Mouse (Mus musculus): ENCODE measurements around the gene Ptprn2. TPM values are rescaled to one million over a fixed set of nuclear protein-coding genes. Genes with fewer than 3 reads are reported as not detected.
A peak's percentile ranks its signal among the peaks of the same experiment; 100 is the strongest.

The Ptprn2 gene
- polyA plus RNA-seq (2014; fragmentation: Nextera tagmentation; extraction: Ambion mirVana), result 17.1 and 24.7 TPM in 2 replicates

- peak within 1 kb of the TSS; percentile 70 for H3K4me3 ChIP-seq (ENCODE audit: low read depth, low read length)
- ATAC-seq (ENCODE audit: low read depth), result peak; percentile 92
- under 1% methylated on average over 66 of the region's 86 CpGs for WGBS
- 0 out of 2 replicates have a peak, but pooled peaks cover 7% of the 10 kb centered on the region for H3K4me1 ChIP-seq (ENCODE audit: control insufficient read depth, insufficient read depth, low read length)
- H3K27me3 ChIP-seq (ENCODE audit: control insufficient read depth, insufficient read depth, low read length), result no peaks in the 10 kb centered on the region
- peak within 1 kb of the TSS; percentile 93 for H3K27ac ChIP-seq (ENCODE audit: low read depth, low read length)
- H3K36me3 ChIP-seq (ENCODE audit: control insufficient read depth, insufficient read depth, low read length), result no peaks in the 10 kb centered on the region
- peak within 1 kb of the TSS; percentile 80 for H3K4me2 ChIP-seq (ENCODE audit: low read depth, low read length)
- peak within 1 kb of the TSS; percentile 88 for H3K9ac ChIP-seq (replicated peaks; ENCODE audit: low read depth, low read length)
- H3K9me3 ChIP-seq (ENCODE audit: control insufficient read depth, low read length), result no peaks in the 10 kb centered on the region
These were observed at the start of gene Ptprn2 for GRCm38 (mm10) chr12:116485591-116486403. Ptprn2 (plus strand) TSS chr12:116485720.

DNA sequence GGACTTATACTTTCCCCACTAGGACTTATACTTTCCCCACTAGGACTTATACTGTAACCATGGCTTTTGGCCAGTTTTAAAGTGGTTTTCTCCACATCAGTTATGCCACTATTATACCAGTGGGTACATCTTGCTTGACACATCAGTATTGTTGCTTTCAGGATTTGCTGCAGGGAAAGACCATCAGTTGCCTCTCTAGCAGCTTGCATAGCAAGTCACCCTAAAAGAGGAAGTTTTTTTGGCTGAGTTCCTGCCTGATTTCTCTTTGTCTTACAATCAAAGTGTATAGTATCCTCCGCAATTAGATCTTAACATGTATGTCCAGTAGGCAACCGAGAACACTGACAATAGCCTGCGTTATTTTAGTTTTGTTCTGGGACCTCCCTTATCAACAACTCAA is 49.4 kb upstream of the Ptprn2 start:
- Histone ChIP-seq H3K4me3 (ENCODE audit: low read depth, low read length) (no peak overlapping the region), H3K27ac (ENCODE audit: low read depth, low read length) (no peak overlapping the region), H3K36me3 (ENCODE audit: control insufficient read depth, insufficient read depth, low read length) (no peaks in the 10 kb centered on the region), H3K9ac (replicated peaks; ENCODE audit: low read depth, low read length) (no peak overlapping the region), H3K9me3 (ENCODE audit: control insufficient read depth, low read length) (no peaks in the 10 kb centered on the region), H3K27me3 (ENCODE audit: control insufficient read depth, insufficient read depth, low read length) (no peaks in the 10 kb centered on the region), H3K4me2 (ENCODE audit: low read depth, low read length) (no peak overlapping the region), H3K4me1 (ENCODE audit: control insufficient read depth, insufficient read depth, low read length) (no peaks in the 10 kb centered on the region)
- 96% methylated on average over 3 of the region's 3 CpGs for WGBS
- no peak for ATAC-seq (ENCODE audit: low read depth)

GRCm38 (mm10) chr12:116438591-116438990 is 46.9 kb upstream of the Ptprn2 start:
- Histone ChIP-seq H3K9ac (replicated peaks; ENCODE audit: low read depth, low read length) (no peak overlapping the region), H3K4me1 (ENCODE audit: control insufficient read depth, insufficient read depth, low read length) (no peaks in the 10 kb centered on the region), H3K27me3 (ENCODE audit: control insufficient read depth, insufficient read depth, low read length) (no peaks in the 10 kb centered on the region), H3K4me2 (ENCODE audit: low read depth, low read length) (no peak overlapping the region), H3K9me3 (ENCODE audit: control insufficient read depth, low read length) (no peaks in the 10 kb centered on the region), H3K4me3 (ENCODE audit: low read depth, low read length) (no peak overlapping the region), H3K36me3 (ENCODE audit: control insufficient read depth, insufficient read depth, low read length) (no peaks in the 10 kb centered on the region), H3K27ac (ENCODE audit: low read depth, low read length) (no peak overlapping the region)
- WGBS, result 88% methylated on average over 5 of the region's 5 CpGs
- no peak for ATAC-seq (ENCODE audit: low read depth)

- no peak for ATAC-seq (ENCODE audit: low read depth)
- no peak overlapping the region for H3K9ac ChIP-seq (replicated peaks; ENCODE audit: low read depth, low read length)
- H3K4me3 ChIP-seq (ENCODE audit: low read depth, low read length), result no peak overlapping the region
- H3K27me3 ChIP-seq (ENCODE audit: control insufficient read depth, insufficient read depth, low read length), result no peaks in the 10 kb centered on the region
- H3K36me3 ChIP-seq (ENCODE audit: control insufficient read depth, insufficient read depth, low read length), result no peaks in the 10 kb centered on the region
- H3K27ac ChIP-seq (ENCODE audit: low read depth, low read length), result no peak overlapping the region
- no peaks in the 10 kb centered on the region for H3K4me1 ChIP-seq (ENCODE audit: control insufficient read depth, insufficient read depth, low read length)
- no peak overlapping the region for H3K4me2 ChIP-seq (ENCODE audit: low read depth, low read length)
- WGBS, result 91% methylated on average over 3 of the region's 3 CpGs
- H3K9me3 ChIP-seq (ENCODE audit: control insufficient read depth, low read length), result no peaks in the 10 kb centered on the region
These were observed 43.3 kb upstream of the Ptprn2 start for GRCm38 (mm10) chr12:116442184-116442583.

DNA sequence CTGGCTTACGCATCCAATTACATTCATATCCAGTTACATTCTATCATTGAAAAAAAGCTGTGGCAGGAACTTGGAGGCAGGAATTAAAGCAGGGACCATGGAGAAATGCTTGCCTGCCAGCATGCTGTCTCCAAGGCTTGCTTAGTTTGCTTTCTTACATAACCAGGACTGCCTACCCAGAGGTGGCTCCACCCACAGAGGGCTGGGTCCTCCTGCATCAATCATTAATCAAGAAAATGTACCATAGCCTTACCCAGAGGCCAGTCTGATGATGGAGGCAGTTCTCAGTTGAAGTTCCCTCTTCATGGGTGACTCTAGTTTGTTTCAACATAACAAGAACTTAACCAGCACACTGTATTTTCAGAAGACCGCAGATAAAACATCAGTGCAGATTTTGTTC is 36.0 kb upstream of the Ptprn2 start:
- Histone ChIP-seq H3K4me2 (ENCODE audit: low read depth, low read length) (no peak overlapping the region), H3K9ac (replicated peaks; ENCODE audit: low read depth, low read length) (no peak overlapping the region), H3K4me1 (ENCODE audit: control insufficient read depth, insufficient read depth, low read length) (no peaks in the 10 kb centered on the region), H3K27ac (ENCODE audit: low read depth, low read length) (no peak overlapping the region), H3K4me3 (ENCODE audit: low read depth, low read length) (no peak overlapping the region), H3K27me3 (ENCODE audit: control insufficient read depth, insufficient read depth, low read length) (no peaks in the 10 kb centered on the region), H3K9me3 (ENCODE audit: control insufficient read depth, low read length) (no peaks in the 10 kb centered on the region), H3K36me3 (ENCODE audit: control insufficient read depth, insufficient read depth, low read length) (no peaks in the 10 kb centered on the region)
- ATAC-seq (ENCODE audit: low read depth), result no peak
- WGBS, result 91% methylated on average over 2 of the region's 2 CpGs

DNA sequence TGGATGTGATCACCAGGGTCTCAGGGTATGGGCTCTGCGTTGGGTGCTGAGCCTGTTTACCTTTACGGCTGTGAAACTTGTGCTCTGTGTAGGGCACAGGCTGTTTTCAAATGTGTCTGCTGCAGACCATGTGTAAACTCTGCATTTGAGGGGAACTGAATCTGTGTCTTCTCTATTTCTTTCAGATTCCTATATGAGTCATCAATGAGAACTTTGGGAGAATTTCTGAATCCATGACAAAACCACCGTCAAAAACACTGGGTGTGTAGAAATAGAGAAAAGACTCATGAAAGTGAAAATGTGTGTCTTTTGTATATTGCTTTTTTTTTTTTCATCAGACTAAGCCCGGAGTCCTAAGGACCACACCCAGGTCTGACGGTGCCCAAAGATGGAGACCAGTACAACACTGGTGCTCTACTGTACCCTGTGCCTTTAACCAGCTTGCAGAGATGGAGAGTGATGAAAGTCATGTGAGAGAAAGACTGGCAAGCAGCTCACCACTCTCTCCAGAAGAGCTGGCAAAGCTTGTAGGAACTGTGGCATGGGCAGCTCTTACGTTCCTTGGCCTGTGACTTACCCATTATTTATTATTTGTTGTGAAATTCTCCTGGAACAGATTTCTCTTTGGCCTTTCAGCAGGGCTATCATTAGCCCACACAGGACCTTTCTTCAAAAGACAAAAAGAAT is 25.0 kb upstream of the Ptprn2 start:
- Histone ChIP-seq H3K27me3 (ENCODE audit: control insufficient read depth, insufficient read depth, low read length) (no peaks in the 10 kb centered on the region), H3K9ac (replicated peaks; ENCODE audit: low read depth, low read length) (no peak overlapping the region)

DNA sequence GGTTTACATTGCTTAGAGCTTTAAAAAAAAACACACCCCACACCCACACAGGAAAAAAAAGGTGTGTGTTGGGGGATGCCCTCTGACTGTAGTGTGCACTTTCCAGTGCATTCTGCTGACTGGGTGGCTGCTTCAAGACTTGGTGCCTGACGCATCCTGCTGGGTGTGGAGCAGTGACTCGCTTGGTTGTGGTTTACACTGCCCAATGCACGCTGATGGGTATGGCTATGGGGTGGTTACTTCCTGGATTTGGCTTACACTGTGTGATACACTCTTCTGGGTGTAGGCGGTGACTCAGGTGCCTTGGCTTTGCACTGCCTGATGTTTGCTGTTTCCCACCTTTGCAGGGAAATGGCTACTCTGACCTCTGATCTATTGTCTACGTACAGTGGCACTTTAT is 18.5 kb upstream of the Ptprn2 start:
- Histone ChIP-seq H3K36me3 (ENCODE audit: control insufficient read depth, insufficient read depth, low read length) (no peaks in the 10 kb centered on the region), H3K4me3 (ENCODE audit: low read depth, low read length) (no peak overlapping the region), H3K27ac (ENCODE audit: low read depth, low read length) (no peak overlapping the region), H3K4me2 (ENCODE audit: low read depth, low read length) (no peak overlapping the region), H3K9me3 (ENCODE audit: control insufficient read depth, low read length) (no peaks in the 10 kb centered on the region), H3K4me1 (ENCODE audit: control insufficient read depth, insufficient read depth, low read length) (no peaks in the 10 kb centered on the region), H3K9ac (replicated peaks; ENCODE audit: low read depth, low read length) (no peak overlapping the region), H3K27me3 (ENCODE audit: control insufficient read depth, insufficient read depth, low read length) (no peaks in the 10 kb centered on the region)
- ATAC-seq (ENCODE audit: low read depth), result no peak
- 90% methylated on average over 5 of the region's 5 CpGs for WGBS

More for the DNA sequence above, 25.0 kb upstream of the Ptprn2 start:
- Histone ChIP-seq H3K4me1 (ENCODE audit: control insufficient read depth, insufficient read depth, low read length) (no peaks in the 10 kb centered on the region), H3K9me3 (ENCODE audit: control insufficient read depth, low read length) (no peaks in the 10 kb centered on the region), H3K4me3 (ENCODE audit: low read depth, low read length) (no peak overlapping the region), H3K36me3 (ENCODE audit: control insufficient read depth, insufficient read depth, low read length) (no peaks in the 10 kb centered on the region), H3K4me2 (ENCODE audit: low read depth, low read length) (no peak overlapping the region), H3K27ac (ENCODE audit: low read depth, low read length) (no peak overlapping the region)
- 95% methylated on average over 6 of the region's 6 CpGs for WGBS
- ATAC-seq (ENCODE audit: low read depth), result no peak

GRCm38 (mm10) chr12:116468348-116468747 is 17.2 kb upstream of the Ptprn2 start:
- no peaks in the 10 kb centered on the region for H3K27me3 ChIP-seq (ENCODE audit: control insufficient read depth, insufficient read depth, low read length)
- H3K4me2 ChIP-seq (ENCODE audit: low read depth, low read length), result no peak overlapping the region
- 85% methylated on average over 1 of the region's 1 CpGs for WGBS
- H3K4me3 ChIP-seq (ENCODE audit: low read depth, low read length), result no peak overlapping the region
- no peaks in the 10 kb centered on the region for H3K9me3 ChIP-seq (ENCODE audit: control insufficient read depth, low read length)
- H3K27ac ChIP-seq (ENCODE audit: low read depth, low read length), result no peak overlapping the region
- H3K36me3 ChIP-seq (ENCODE audit: control insufficient read depth, insufficient read depth, low read length), result no peaks in the 10 kb centered on the region
- no peak overlapping the region for H3K9ac ChIP-seq (replicated peaks; ENCODE audit: low read depth, low read length)
- ATAC-seq (ENCODE audit: low read depth), result no peak
- no peaks in the 10 kb centered on the region for H3K4me1 ChIP-seq (ENCODE audit: control insufficient read depth, insufficient read depth, low read length)

DNA sequence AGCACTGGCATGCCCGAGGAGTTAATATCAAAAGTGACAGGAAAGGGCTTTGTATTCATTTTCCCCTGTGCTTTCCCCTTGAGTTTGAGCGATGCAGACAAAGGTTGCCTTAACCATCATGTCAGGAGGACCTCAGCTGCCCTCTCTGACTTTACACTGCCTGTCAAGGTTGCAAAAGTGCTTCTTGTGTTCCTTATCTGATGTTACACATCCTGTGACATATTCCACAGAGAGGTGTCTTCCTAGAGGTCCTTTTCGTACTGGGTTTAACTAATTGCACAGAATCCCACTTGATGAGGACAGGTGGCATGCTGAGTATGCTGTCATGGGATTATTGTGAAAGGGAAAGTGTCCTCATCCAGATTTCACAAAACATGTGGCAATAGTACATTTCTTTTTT is 16.4 kb upstream of the Ptprn2 start:
- no peak overlapping the region for H3K4me3 ChIP-seq (ENCODE audit: low read depth, low read length)
- H3K27ac ChIP-seq (ENCODE audit: low read depth, low read length), result no peak overlapping the region
- no peak for ATAC-seq (ENCODE audit: low read depth)
- H3K9me3 ChIP-seq (ENCODE audit: control insufficient read depth, low read length), result no peaks in the 10 kb centered on the region
- H3K36me3 ChIP-seq (ENCODE audit: control insufficient read depth, insufficient read depth, low read length), result no peaks in the 10 kb centered on the region
- WGBS, result 84% methylated on average over 3 of the region's 3 CpGs
- H3K9ac ChIP-seq (replicated peaks; ENCODE audit: low read depth, low read length), result no peak overlapping the region
- H3K27me3 ChIP-seq (ENCODE audit: control insufficient read depth, insufficient read depth, low read length), result no peaks in the 10 kb centered on the region
- H3K4me1 ChIP-seq (ENCODE audit: control insufficient read depth, insufficient read depth, low read length), result no peaks in the 10 kb centered on the region
- H3K4me2 ChIP-seq (ENCODE audit: low read depth, low read length), result no peak overlapping the region

Data from neural tube, embryonic 14.5 days (tissue).